Comparison of ENCODE assay signal across 8 mouse cellular contexts in genomic region chr3:95892066-95893052, GRCm38 (mm10). TPM values are rescaled to one million over a fixed set of nuclear protein-coding genes. Genes with fewer than 3 reads are reported as not detected.
DNase-seq lines count a peak whose midpoint lies in the region; ATAC-seq and TF ChIP-seq lines count a peak whose summit lies in the region.

No protein-coding gene starts in this region.

- DNase-seq in forebrain, embryonic 11.5 days (ENCODE audit: low spot score): no peak
- no peak for DNase-seq in forebrain, embryonic 14.5 days (ENCODE audit: low spot score)
- peak; percentile 82 for DNase-seq in MEL (ENCODE audit: low read depth, low spot score)
- no peak for DNase-seq in hindbrain, postnatal 0 days (ENCODE audit: low spot score)
- DNase-seq in Muller cell, postnatal 12 days (ENCODE audit: inconsistent ontology term): no peak
- no peak for DNase-seq in cerebellum, postnatal 25 days

- no peak for ATAC-seq in forebrain, embryonic 11.5 days (replicated peaks; ENCODE audit: low FRiP score)
- no peak for ATAC-seq in forebrain, embryonic 14.5 days
- ATAC-seq in hindbrain, postnatal 0 days: no peak
- ATAC-seq in megakaryocyte-erythroid progenitor cell, adult 5-6 weeks (replicated peaks; ENCODE audit: low FRiP score, low TSS enrichment, poor library complexity, severe bottlenecking): no peak

- TF ChIP-seq CTCF in MEL (IDR thresholded peaks at IDR 0.05 in 2 of 3, conservative IDR thresholded peaks at IDR 0.05 in 1 of 3; ENCODE audit: control insufficient read depth in 1 of 3, insufficient read depth in 1 of 3, low read depth in 2 of 3, low read length in 3 of 3, poor library complexity in 1 of 3, severe bottlenecking in 1 of 3): no peak
- TF ChIP-seq CTCF in hindbrain, postnatal 0 days (IDR thresholded peaks at IDR 0.05; ENCODE audit: low read depth): no peak

- 0 out of 4 replicates have a peak, but pooled peaks of 1 of the 2 experiments have one; percentile 43 for TF ChIP-seq POLR2A in MEL (IDR thresholded peaks at IDR 0.05; ENCODE audit: control insufficient read depth in 1 of 2, insufficient read depth in 1 of 2, low read depth in 1 of 2, low read length in 2 of 2, poor library complexity in 1 of 2)

- H3K9ac ChIP-seq in forebrain, embryonic 11.5 days (ENCODE audit: low read length): peak overlapping the region; percentile 32
- H3K9ac ChIP-seq in forebrain, embryonic 14.5 days (ENCODE audit: low read length): no peak overlapping the region; the same call in 1 of the 2 replicates
- peak overlapping the region; percentile 39 for H3K9ac ChIP-seq in MEL (ENCODE audit: control insufficient read depth, low read depth, low read length, poor library complexity, severe bottlenecking)
- H3K9ac ChIP-seq in hindbrain, postnatal 0 days (replicated peaks; ENCODE audit: low read length): no peak overlapping the region; the same call in 1 of the 2 replicates

- no peaks in the 10 kb centered on the region for H3K36me3 ChIP-seq in forebrain, embryonic 11.5 days (ENCODE audit: control insufficient read depth, insufficient read depth, low read length)
- no peaks in the 10 kb centered on the region for H3K36me3 ChIP-seq in forebrain, embryonic 14.5 days (ENCODE audit: control insufficient read depth, insufficient read depth, low read length)
- H3K36me3 ChIP-seq in MEL (ENCODE audit: control insufficient read depth in 1 of 2, insufficient read depth in 2 of 2, low read length in 2 of 2): peaks cover 0 to 16% of the 10 kb centered on the region in 2 experiments; a peak in 2 of 4 replicates
- no peaks in the 10 kb centered on the region for H3K36me3 ChIP-seq in hindbrain, postnatal 0 days (ENCODE audit: insufficient read depth, low read length)
- peaks cover 1% of the 10 kb centered on the region; the same call in 1 of the 2 replicates for H3K36me3 ChIP-seq in macrophage (ENCODE audit: inconsistent target)

- no peaks in the 10 kb centered on the region for H3K9me3 ChIP-seq in forebrain, embryonic 11.5 days (ENCODE audit: control insufficient read depth, low read length)
- H3K9me3 ChIP-seq in forebrain, embryonic 14.5 days (replicated peaks; ENCODE audit: control insufficient read depth, low read length): no peaks in the 10 kb centered on the region
- no peaks in the 10 kb centered on the region for H3K9me3 ChIP-seq in MEL (replicated peaks; ENCODE audit: insufficient read depth, low read length)
- no peaks in the 10 kb centered on the region for H3K9me3 ChIP-seq in hindbrain, postnatal 0 days (ENCODE audit: low read length)

- TF ChIP-seq EP300 in MEL (IDR thresholded peaks at IDR 0.05; ENCODE audit: low read depth in 1 of 2, low read length in 2 of 2): peak; percentile 42 to 73; a peak in 3 of 4 replicates

- H3K79me2 ChIP-seq in MEL (ENCODE audit: control insufficient read depth, insufficient read depth, low read length, poor library complexity) (peaks cover 11% of the 10 kb centered on the region), macrophage (ENCODE audit: inconsistent target) (peaks cover 43% of the 10 kb centered on the region)

- peaks cover 7% of the 10 kb centered on the region; the same call in 1 of the 2 replicates for H3K4me1 ChIP-seq in forebrain, embryonic 11.5 days (replicated peaks; ENCODE audit: control insufficient read depth, insufficient read depth, low read length)
- H3K4me1 ChIP-seq in forebrain, embryonic 14.5 days (ENCODE audit: control insufficient read depth, insufficient read depth, low read length): peaks cover 5% of the 10 kb centered on the region; the same call in 1 of the 2 replicates
- peaks cover 12 to 20% of the 10 kb centered on the region in 2 experiments for H3K4me1 ChIP-seq in MEL (ENCODE audit: control insufficient read depth in 1 of 2, insufficient read depth in 2 of 2, low read length in 2 of 2)
- peaks cover 8% of the 10 kb centered on the region; the same call in 1 of the 2 replicates for H3K4me1 ChIP-seq in hindbrain, postnatal 0 days (ENCODE audit: insufficient read depth, low read length)

- H3K4me2 ChIP-seq in forebrain, embryonic 11.5 days (ENCODE audit: low read depth, low read length, severe bottlenecking): no peak overlapping the region
- H3K4me2 ChIP-seq in forebrain, embryonic 14.5 days (ENCODE audit: low read length): no peak overlapping the region
- peak overlapping the region; percentile 70 for H3K4me2 ChIP-seq in hindbrain, postnatal 0 days (ENCODE audit: low read depth, low read length)

- no peak overlapping the region for H3K4me3 ChIP-seq in forebrain, embryonic 11.5 days (ENCODE audit: low read depth, low read length)
- H3K4me3 ChIP-seq in forebrain, embryonic 14.5 days (ENCODE audit: low read depth, low read length): no peak overlapping the region
- H3K4me3 ChIP-seq in MEL (ENCODE audit: control insufficient read depth in 1 of 2, insufficient read depth in 1 of 2, low read depth in 2 of 2, low read length in 2 of 2): peak overlapping the region; percentile 59 to 82
- H3K4me3 ChIP-seq in hindbrain, postnatal 0 days (ENCODE audit: low read length): no peak overlapping the region
- H3K4me3 ChIP-seq in macrophage (ENCODE audit: inconsistent target): peak overlapping the region; percentile 52

- no peaks in the 10 kb centered on the region for H3K27me3 ChIP-seq in forebrain, embryonic 11.5 days (ENCODE audit: control insufficient read depth, insufficient read depth, low read length)
- no peaks in the 10 kb centered on the region for H3K27me3 ChIP-seq in forebrain, embryonic 14.5 days (replicated peaks; ENCODE audit: control insufficient read depth, insufficient read depth, low read length)
- H3K27me3 ChIP-seq in MEL (ENCODE audit: control insufficient read depth in 1 of 2, insufficient read depth in 2 of 2, low read length in 2 of 2): no peaks in the 10 kb centered on the region
- H3K27me3 ChIP-seq in hindbrain, postnatal 0 days (ENCODE audit: insufficient read depth, low read length): no peaks in the 10 kb centered on the region

- 44% methylated on average over 11 of the region's 11 CpGs for WGBS in forebrain, embryonic 11.5 days
- 47% methylated on average over 11 of the region's 11 CpGs for WGBS in forebrain, embryonic 14.5 days
- 41% methylated on average over 11 of the region's 11 CpGs for WGBS in hindbrain, postnatal 0 days
- 28% methylated on average over 11 of the region's 11 CpGs for WGBS in macrophage (ENCODE audit: missing documents)

- no peak overlapping the region for H3K27ac ChIP-seq in forebrain, embryonic 11.5 days (ENCODE audit: low read depth, low read length)
- no peak overlapping the region for H3K27ac ChIP-seq in forebrain, embryonic 14.5 days (ENCODE audit: low read depth, low read length)
- H3K27ac ChIP-seq in MEL (ENCODE audit: control insufficient read depth, low read depth, low read length) (peak overlapping the region; percentile 79), macrophage (peak overlapping the region; percentile 82)
- peak overlapping the region; percentile 72 for H3K27ac ChIP-seq in hindbrain, postnatal 0 days

- no peak for TF ChIP-seq RAD21 in MEL (IDR thresholded peaks at IDR 0.05; ENCODE audit: low read depth, low read length)

RNA-seq across cellular contexts. Expression of gene BC028528, which starts 0.6 kb away (rescaled TPM):
- 7.5 and 10.3 TPM in 2 replicates for polyA plus RNA-seq in forebrain, embryonic 11.5 days (2014; fragmentation: Nextera tagmentation; extraction: Ambion mirVana)
- polyA plus RNA-seq in forebrain, embryonic 14.5 days (2014; fragmentation: Nextera tagmentation; extraction: Ambion mirVana): 13.1 and 15.4 TPM in 2 replicates
- total RNA-seq in MEL (2012; rRNA removed): 7.4 and 12.2 TPM in 2 replicates
- 10 to 100 TPM in 1 of 2 experiments, not detected in 1; 13.6 TPM for polyA plus RNA-seq in MEL (2012; ENCODE audit: insufficient read depth in 1 of 2, insufficient read length in 2 of 2, low read depth in 1 of 2, low replicate concordance in 2 of 2, missing spikeins in 1 of 2)
- 2.6 and 5.5 TPM in 2 replicates for total RNA-seq in hindbrain, postnatal 0 days (2014; rRNA removed)
- polyA plus RNA-seq in hindbrain, postnatal 0 days (2015; fragmentation: Nextera tagmentation; extraction: Ambion mirVana): 21.3 and 23.3 TPM in 2 replicates
- 100 to 1,000 TPM in 2 of 26 experiments, 10 to 100 TPM in 20, 1 to 10 TPM in 4; 7.0 to 117 (median 35.0) TPM for total RNA-seq in macrophage (2018; cell fraction: chromatin; rRNA removed)
- 100 to 1,000 TPM in 8 of 26 experiments, 10 to 100 TPM in 18; 53.3 to 117 (median 81.4) TPM for total RNA-seq in macrophage (2018; cell fraction: cytosol; rRNA removed)
- 10 to 100 TPM; 11.3 to 86.8 (median 43.9) TPM for total RNA-seq in macrophage (2018; cell fraction: nucleus; rRNA removed)
- 76.4 to 139 TPM (median 117 TPM) in 3 replicates for polyA plus RNA-seq in macrophage (2018)
- total RNA-seq in megakaryocyte-erythroid progenitor cell, adult 5-6 weeks (2014; fragmentation: Nextera tagmentation): 2.1 and 2.3 TPM in 2 replicates
- total RNA-seq in megakaryocyte-erythroid progenitor cell, adult 5-6 weeks (2017): 2.3 and 14.6 TPM in 2 replicates

RNA-seq across cellular contexts. Expression of gene Aph1a, which starts 1.4 kb away (rescaled TPM):
- polyA plus RNA-seq in forebrain, embryonic 11.5 days (2014; fragmentation: Nextera tagmentation; extraction: Ambion mirVana): 29.7 and 33.3 TPM in 2 replicates
- polyA plus RNA-seq in forebrain, embryonic 14.5 days (2014; fragmentation: Nextera tagmentation; extraction: Ambion mirVana): 48.8 and 51.7 TPM in 2 replicates
- total RNA-seq in MEL (2012; rRNA removed): 110 and 127 TPM in 2 replicates
- 100 to 1,000 TPM in 1 of 2 experiments, not detected in 1; 170 TPM for polyA plus RNA-seq in MEL (2012; ENCODE audit: insufficient read depth in 1 of 2, insufficient read length in 2 of 2, low read depth in 1 of 2, low replicate concordance in 2 of 2, missing spikeins in 1 of 2)
- 75.9 and 99.4 TPM in 2 replicates for total RNA-seq in hindbrain, postnatal 0 days (2014; rRNA removed)
- polyA plus RNA-seq in hindbrain, postnatal 0 days (2015; fragmentation: Nextera tagmentation; extraction: Ambion mirVana): 41.1 and 42.2 TPM in 2 replicates
- 10 to 100 TPM; 15.8 to 41.0 (median 25.3) TPM for total RNA-seq in macrophage (2018; cell fraction: chromatin; rRNA removed)
- 100 to 1,000 TPM in 5 of 26 experiments, 10 to 100 TPM in 21; 62.3 to 107 (median 88.7) TPM for total RNA-seq in macrophage (2018; cell fraction: cytosol; rRNA removed)
- 100 to 1,000 TPM in 1 of 26 experiments, 10 to 100 TPM in 25; 43.3 to 101 (median 66.3) TPM for total RNA-seq in macrophage (2018; cell fraction: nucleus; rRNA removed)
- 49.5 to 102 TPM (median 98.0 TPM) in 3 replicates for polyA plus RNA-seq in macrophage (2018)
- total RNA-seq in megakaryocyte-erythroid progenitor cell, adult 5-6 weeks (2014; fragmentation: Nextera tagmentation): 35.7 and 42.8 TPM in 2 replicates
- total RNA-seq in megakaryocyte-erythroid progenitor cell, adult 5-6 weeks (2017): 16.2 and 21.1 TPM in 2 replicates

RNA-seq across cellular contexts. Expression of gene Ciart, which starts 10.3 kb away (rescaled TPM):
- 5.8 and 7.7 TPM in 2 replicates for polyA plus RNA-seq in forebrain, embryonic 11.5 days (2014; fragmentation: Nextera tagmentation; extraction: Ambion mirVana)
- polyA plus RNA-seq in forebrain, embryonic 14.5 days (2014; fragmentation: Nextera tagmentation; extraction: Ambion mirVana): 2.7 and 2.8 TPM in 2 replicates
- 4.9 and 18.5 TPM in 2 replicates for total RNA-seq in MEL (2012; rRNA removed)
- polyA plus RNA-seq in MEL (2012; ENCODE audit: insufficient read depth in 1 of 2, insufficient read length in 2 of 2, low read depth in 1 of 2, low replicate concordance in 2 of 2, missing spikeins in 1 of 2) (10 to 100 TPM in 1 of 2 experiments, not detected in 1; 23.8 TPM), macrophage (2018) (0.90 to 1.9 TPM (median 1.7 TPM) in 3 replicates)
- total RNA-seq in hindbrain, postnatal 0 days (2014; rRNA removed): 2.5 and 4.3 TPM in 2 replicates
- polyA plus RNA-seq in hindbrain, postnatal 0 days (2015; fragmentation: Nextera tagmentation; extraction: Ambion mirVana): 7.5 and 11.4 TPM in 2 replicates
- total RNA-seq in macrophage (2018; cell fraction: chromatin; rRNA removed): 10 to 100 TPM in 2 of 26 experiments, 1 to 10 TPM in 24; 1.8 to 13.1 (median 4.6) TPM
- 1 to 10 TPM in 22 of 26 experiments, under 1 TPM in 4; 0.14 to 3.7 (median 1.5) TPM for total RNA-seq in macrophage (2018; cell fraction: cytosol; rRNA removed)
- total RNA-seq in macrophage (2018; cell fraction: nucleus; rRNA removed): 1 to 10 TPM; 1.1 to 9.8 (median 6.0) TPM
- total RNA-seq in megakaryocyte-erythroid progenitor cell, adult 5-6 weeks (2014; fragmentation: Nextera tagmentation): 0.69 and 3.3 TPM in 2 replicates
- total RNA-seq in megakaryocyte-erythroid progenitor cell, adult 5-6 weeks (2017): 0.66 and 2.8 TPM in 2 replicates

RNA-seq across cellular contexts. Expression of gene Car14, which starts 12.1 kb away (rescaled TPM):
- polyA plus RNA-seq in forebrain, embryonic 11.5 days (2014; fragmentation: Nextera tagmentation; extraction: Ambion mirVana): 49.4 and 53.6 TPM in 2 replicates
- polyA plus RNA-seq in forebrain, embryonic 14.5 days (2014; fragmentation: Nextera tagmentation; extraction: Ambion mirVana): 15.5 and 19.9 TPM in 2 replicates
- total RNA-seq in MEL (2012; rRNA removed): 0.15 TPM in 1 of 2 replicates, not detected in the other
- polyA plus RNA-seq in MEL (2012; ENCODE audit: insufficient read depth in 1 of 2, insufficient read length in 2 of 2, low read depth in 1 of 2, low replicate concordance in 2 of 2, missing spikeins in 1 of 2) (under 1 TPM in 1 of 2 experiments, not detected in 1; 0.38 TPM), macrophage (2018) (not detected in 3 replicates)
- total RNA-seq in hindbrain, postnatal 0 days (2014; rRNA removed): 7.5 and 9.4 TPM in 2 replicates
- 16.7 and 17.8 TPM in 2 replicates for polyA plus RNA-seq in hindbrain, postnatal 0 days (2015; fragmentation: Nextera tagmentation; extraction: Ambion mirVana)
- not detected for total RNA-seq in macrophage (2018; cell fraction: chromatin; rRNA removed)
- not detected for total RNA-seq in macrophage (2018; cell fraction: cytosol; rRNA removed)
- total RNA-seq in macrophage (2018; cell fraction: nucleus; rRNA removed): not detected
- not detected in 2 replicates for total RNA-seq in megakaryocyte-erythroid progenitor cell, adult 5-6 weeks (2014; fragmentation: Nextera tagmentation)
- total RNA-seq in megakaryocyte-erythroid progenitor cell, adult 5-6 weeks (2017): not detected in 2 replicates

RNA-seq across cellular contexts. Expression of gene Mrps21, which starts 21.0 kb away (rescaled TPM):
- polyA plus RNA-seq in forebrain, embryonic 11.5 days (2014; fragmentation: Nextera tagmentation; extraction: Ambion mirVana): 317 and 322 TPM in 2 replicates
- 280 and 333 TPM in 2 replicates for polyA plus RNA-seq in forebrain, embryonic 14.5 days (2014; fragmentation: Nextera tagmentation; extraction: Ambion mirVana)
- 524 and 586 TPM in 2 replicates for total RNA-seq in MEL (2012; rRNA removed)
- polyA plus RNA-seq in MEL (2012; ENCODE audit: insufficient read depth in 1 of 2, insufficient read length in 2 of 2, low read depth in 1 of 2, low replicate concordance in 2 of 2, missing spikeins in 1 of 2) (100 to 1,000 TPM in 1 of 2 experiments, not detected in 1; 469 TPM), macrophage (2018) (241 to 288 TPM (median 280 TPM) in 3 replicates)
- total RNA-seq in hindbrain, postnatal 0 days (2014; rRNA removed): 128 and 145 TPM in 2 replicates
- 271 and 273 TPM in 2 replicates for polyA plus RNA-seq in hindbrain, postnatal 0 days (2015; fragmentation: Nextera tagmentation; extraction: Ambion mirVana)
- 10 to 100 TPM in 24 of 26 experiments, 1 to 10 TPM in 2; 6.1 to 59.7 (median 21.0) TPM for total RNA-seq in macrophage (2018; cell fraction: chromatin; rRNA removed)
- 100 to 1,000 TPM; 187 to 509 (median 267) TPM for total RNA-seq in macrophage (2018; cell fraction: cytosol; rRNA removed)
- total RNA-seq in macrophage (2018; cell fraction: nucleus; rRNA removed): 100 to 1,000 TPM in 2 of 26 experiments, 10 to 100 TPM in 24; 33.7 to 105 (median 56.5) TPM
- 204 and 223 TPM in 2 replicates for total RNA-seq in megakaryocyte-erythroid progenitor cell, adult 5-6 weeks (2014; fragmentation: Nextera tagmentation)
- 318 and 398 TPM in 2 replicates for total RNA-seq in megakaryocyte-erythroid progenitor cell, adult 5-6 weeks (2017)

Comparison
In these comparisons a context has a peak if more than half of its experiments do, and no peak if none do; other contexts are left out.
1. H3K9ac ChIP-seq: peak in forebrain, embryonic 11.5 days (single experiment) and MEL (single experiment); none in forebrain, embryonic 14.5 days (single experiment) and hindbrain, postnatal 0 days (single experiment).
2. H3K27ac ChIP-seq: peak in MEL (single experiment), hindbrain, postnatal 0 days (single experiment) and macrophage (single experiment); none in forebrain, embryonic 11.5 days (single experiment) and forebrain, embryonic 14.5 days (single experiment).
3. H3K4me3 ChIP-seq: peak in MEL (2 of 2) and macrophage (single experiment); none in forebrain, embryonic 11.5 days (single experiment), forebrain, embryonic 14.5 days (single experiment) and hindbrain, postnatal 0 days (single experiment).